ENCODE assay signal across 14 mouse cellular contexts in genomic region chr6:108785551-108785950, GRCm38 (mm10). TPM values are rescaled to one million over a fixed set of nuclear protein-coding genes. Genes with fewer than 3 reads are reported as not detected.
DNase-seq lines count a peak whose midpoint lies in the region; ATAC-seq lines count a peak whose summit lies in the region.
"Had no signal": no experiment of that assay in that cellular context is flagged by ENCODE, and none has a peak within 500 bp of the region (broad histone marks: within the 10 kb centered on the region; RNA-seq: fewer than 3 reads in every experiment).

No protein-coding gene starts in this region.

- H3K4me2 ChIP-seq in kidney, embryonic 15.5 days = peak overlapping the region; percentile 81; the same call in 1 of the 2 replicates
- H3K4me2 ChIP-seq in intestine, embryonic 15.5 days (replicated peaks) = 0 out of 2 replicates have a peak overlapping the region, but pooled peaks have one; percentile 70

- no peak overlapping the region for H3K4me3 ChIP-seq in kidney, embryonic 15.5 days (replicated peaks)
- no peak overlapping the region for H3K4me3 ChIP-seq in intestine, embryonic 15.5 days (replicated peaks)
- peak overlapping the region; percentile 90; the same call in 1 of the 2 replicates for H3K4me3 ChIP-seq in macrophage (ENCODE audit: inconsistent target)
- H3K4me3 ChIP-seq: embryonic facial prominence, embryonic 12.5 days had no signal

- peaks cover 75% of the 10 kb centered on the region for H3K79me2 ChIP-seq in macrophage (ENCODE audit: inconsistent target)

- WGBS in kidney, embryonic 15.5 days = 79% methylated on average over 3 of the region's 3 CpGs
- 66% methylated on average over 3 of the region's 3 CpGs for WGBS in intestine, embryonic 15.5 days
- WGBS in macrophage (ENCODE audit: missing documents) = 95% methylated on average over 3 of the region's 3 CpGs

- H3K36me3 ChIP-seq in kidney, embryonic 15.5 days = no peaks in the 10 kb centered on the region
- H3K36me3 ChIP-seq in intestine, embryonic 15.5 days = no peaks in the 10 kb centered on the region
- H3K36me3 ChIP-seq in macrophage (ENCODE audit: inconsistent target) = 0 out of 2 replicates have a peak, but pooled peaks cover 6% of the 10 kb centered on the region
- H3K36me3 ChIP-seq: embryonic facial prominence, embryonic 12.5 days; heart, embryonic 10.5 days; lung, embryonic 15.5 days had no signal

- H3K9me3 ChIP-seq in kidney, embryonic 15.5 days (replicated peaks) = no peaks in the 10 kb centered on the region
- H3K9me3 ChIP-seq in intestine, embryonic 15.5 days = no peaks in the 10 kb centered on the region
- H3K9me3 ChIP-seq: embryonic facial prominence, embryonic 12.5 days; heart, embryonic 10.5 days; lung, embryonic 15.5 days had no signal

- H3K4me1 ChIP-seq in kidney, embryonic 15.5 days = peaks cover 21% of the 10 kb centered on the region
- peaks cover 11% of the 10 kb centered on the region for H3K4me1 ChIP-seq in intestine, embryonic 15.5 days (replicated peaks)

- DNase-seq in kidney, adult 8-10 months = no peak
- DNase-seq in R1 (ENCODE audit: low read depth, low spot score) = peak; percentile 33
- no peak for DNase-seq in ovary, adult 18-20 months (ENCODE audit: low spot score)
- DNase-seq in heart, adult 18-20 months = no peak
- DNase-seq: cerebellum, adult 11-12 months; gastrocnemius, postnatal 14 days; heart, postnatal 4 days; layer of hippocampus, postnatal 36 days had no signal

- no peaks in the 10 kb centered on the region for H3K27me3 ChIP-seq in kidney, embryonic 15.5 days
- H3K27me3 ChIP-seq in intestine, embryonic 15.5 days (replicated peaks) = no peaks in the 10 kb centered on the region
- H3K27me3 ChIP-seq: embryonic facial prominence, embryonic 12.5 days; lung, embryonic 15.5 days had no signal

- H3K27ac ChIP-seq in kidney, embryonic 15.5 days = no peak overlapping the region
- H3K27ac ChIP-seq in intestine, embryonic 15.5 days = no peak overlapping the region
- 0 out of 2 replicates have a peak overlapping the region, but pooled peaks have one; percentile 85 for H3K27ac ChIP-seq in macrophage
- H3K27ac ChIP-seq: embryonic facial prominence, embryonic 12.5 days; heart, embryonic 10.5 days; lung, embryonic 15.5 days had no signal

- H3K9ac ChIP-seq in kidney, embryonic 15.5 days = no peak overlapping the region
- no peak overlapping the region for H3K9ac ChIP-seq in intestine, embryonic 15.5 days
- H3K9ac ChIP-seq: embryonic facial prominence, embryonic 12.5 days had no signal

- ATAC-seq in kidney, embryonic 15.5 days (replicated peaks; ENCODE audit: low FRiP score) = no peak
- no peak for ATAC-seq in intestine, embryonic 15.5 days

RNA-seq across cellular contexts. Expression of gene Arl8b, which starts 2.7 kb away (rescaled TPM):
- 78.9 and 79.7 TPM in 2 replicates for polyA plus RNA-seq in kidney, embryonic 15.5 days (2015; fragmentation: Nextera tagmentation; extraction: Ambion mirVana)
- polyA plus RNA-seq in intestine, embryonic 15.5 days (2015; fragmentation: Nextera tagmentation; extraction: Ambion mirVana) = 84.5 and 98.8 TPM in 2 replicates
- 10 to 100 TPM; 14.0 to 76.4 (median 31.9) TPM for total RNA-seq in macrophage (2018; cell fraction: chromatin; rRNA removed)
- 100 to 1,000 TPM; 109 to 286 (median 176) TPM for total RNA-seq in macrophage (2018; cell fraction: cytosol; rRNA removed)
- 100 to 1,000 TPM in 2 of 26 experiments, 10 to 100 TPM in 24; 39.2 to 153 (median 70.2) TPM for total RNA-seq in macrophage (2018; cell fraction: nucleus; rRNA removed)
- polyA plus RNA-seq in macrophage (2018) = 194 to 269 TPM (median 210 TPM) in 3 replicates
- 100 to 1,000 TPM in 1 of 2 experiments, 10 to 100 TPM in 1; 97.1 to 101 TPM for total RNA-seq in heart, adult 18-20 months (2021)

RNA-seq across cellular contexts. Expression of gene Edem1, which starts 42.9 kb away (rescaled TPM):
- polyA plus RNA-seq in kidney, embryonic 15.5 days (2015; fragmentation: Nextera tagmentation; extraction: Ambion mirVana) = 25.1 TPM in 2 replicates
- polyA plus RNA-seq in intestine, embryonic 15.5 days (2015; fragmentation: Nextera tagmentation; extraction: Ambion mirVana) = 44.7 and 53.2 TPM in 2 replicates
- 100 to 1,000 TPM in 19 of 26 experiments, 10 to 100 TPM in 7; 62.0 to 253 (median 163) TPM for total RNA-seq in macrophage (2018; cell fraction: chromatin; rRNA removed)
- 100 to 1,000 TPM in 13 of 26 experiments, 10 to 100 TPM in 13; 62.6 to 173 (median 103) TPM for total RNA-seq in macrophage (2018; cell fraction: cytosol; rRNA removed)
- 100 to 1,000 TPM; 110 to 262 (median 169) TPM for total RNA-seq in macrophage (2018; cell fraction: nucleus; rRNA removed)
- 91.9 to 108 TPM (median 94.0 TPM) in 3 replicates for polyA plus RNA-seq in macrophage (2018)
- 10 to 100 TPM; 11.7 to 18.7 TPM for total RNA-seq in heart, adult 18-20 months (2021)
